Mouse (Mus musculus): ENCODE measurements at regions not wholly inside any gene's neighbourhood (a gene's known extent, or its start where the extent isn't known, plus 50 kb on each side); places are given as distances from the start of the nearest gene placed in this dataset.

- Histone ChIP-seq H3K9me3 (replicated peaks) (no peaks in the 10 kb centered on the region), H3K27me3 (ENCODE audit: insufficient read depth, low read length) (peaks cover 10% of the 10 kb centered on the region; the same call in 1 of the 2 replicates), H3K4me3 (ENCODE audit: low read depth, low read length) (no peak overlapping the region), H3K36me3 (replicated peaks) (no peaks in the 10 kb centered on the region), H3K4me1 (ENCODE audit: insufficient read depth, low read depth, low read length) (no peaks in the 10 kb centered on the region)
- no peak for TF ChIP-seq CTCF (IDR thresholded peaks at IDR 0.05; ENCODE audit: low read depth, low read length)
- ATAC-seq (ENCODE audit: extremely low read depth, insufficient number of reproducible peaks, low FRiP score, poor library complexity, severe bottlenecking) (no peak), DNase-seq (ENCODE audit: low spot score) (no peak)
Observed at GRCm38 (mm10) chr6:89246261-89246660, 116.2 kb downstream of the Plxna1 start.

- DNase-seq (ENCODE audit: low spot score) = no peak
- H3K36me3 ChIP-seq (replicated peaks) = no peaks in the 10 kb centered on the region
- no peak overlapping the region for H3K4me3 ChIP-seq (ENCODE audit: low read depth, low read length)
- H3K27me3 ChIP-seq (ENCODE audit: insufficient read depth, low read length) = peaks cover 10% of the 10 kb centered on the region; the same call in 1 of the 2 replicates
- ATAC-seq (ENCODE audit: extremely low read depth, insufficient number of reproducible peaks, low FRiP score, poor library complexity, severe bottlenecking) = no peak
- H3K4me1 ChIP-seq (ENCODE audit: insufficient read depth, low read depth, low read length) = no peaks in the 10 kb centered on the region
- H3K9me3 ChIP-seq (replicated peaks) = no peaks in the 10 kb centered on the region
- TF ChIP-seq TAL1 (conservative IDR thresholded peaks at IDR 0.05; ENCODE audit: low read depth, low read length) (no peak), GATA1 (IDR thresholded peaks at IDR 0.05; ENCODE audit: borderline replicate concordance, low read length) (no peak), GATA2 (IDR thresholded peaks at IDR 0.05; ENCODE audit: borderline replicate concordance, low read depth, low read length) (no peak), POLR2AphosphoS5 (IDR thresholded peaks at IDR 0.05; ENCODE audit: insufficient replicate concordance, low read depth, low read length) (no peak), CTCF (IDR thresholded peaks at IDR 0.05; ENCODE audit: low read depth, low read length) (no peak)
Observed at GRCm38 (mm10) chr6:89248574-89248973, 113.8 kb downstream of the Plxna1 start.

GRCm38 (mm10) chr6:89249303-89249702 lies 113.1 kb downstream of the Plxna1 start:
- Histone ChIP-seq H3K4me1 (ENCODE audit: insufficient read depth, low read depth, low read length) (no peaks in the 10 kb centered on the region), H3K27me3 (ENCODE audit: insufficient read depth, low read length) (peaks cover 10% of the 10 kb centered on the region; the same call in 1 of the 2 replicates), H3K9me3 (replicated peaks) (no peaks in the 10 kb centered on the region), H3K4me3 (ENCODE audit: low read depth, low read length) (no peak overlapping the region), H3K36me3 (replicated peaks) (no peaks in the 10 kb centered on the region)
- no peak for TF ChIP-seq GATA2 (IDR thresholded peaks at IDR 0.05; ENCODE audit: borderline replicate concordance, low read depth, low read length)
- DNase-seq (ENCODE audit: low spot score) (no peak), ATAC-seq (ENCODE audit: extremely low read depth, insufficient number of reproducible peaks, low FRiP score, poor library complexity, severe bottlenecking) (no peak)

GRCm38 (mm10) chr6:89251641-89252040 lies 110.8 kb downstream of the Plxna1 start:
- H3K9me3 ChIP-seq (replicated peaks) = no peaks in the 10 kb centered on the region
- DNase-seq (ENCODE audit: low spot score) (no peak), ATAC-seq (ENCODE audit: extremely low read depth, insufficient number of reproducible peaks, low FRiP score, poor library complexity, severe bottlenecking) (no peak)
- no peaks in the 10 kb centered on the region for H3K36me3 ChIP-seq (replicated peaks)
- H3K27me3 ChIP-seq (ENCODE audit: insufficient read depth, low read length) = peaks cover 17% of the 10 kb centered on the region
- TF ChIP-seq TAL1 (conservative IDR thresholded peaks at IDR 0.05; ENCODE audit: low read depth, low read length) (no peak), CTCF (IDR thresholded peaks at IDR 0.05; ENCODE audit: low read depth, low read length) (no peak), GATA2 (IDR thresholded peaks at IDR 0.05; ENCODE audit: borderline replicate concordance, low read depth, low read length) (no peak), GATA1 (IDR thresholded peaks at IDR 0.05; ENCODE audit: borderline replicate concordance, low read length) (no peak), POLR2AphosphoS5 (IDR thresholded peaks at IDR 0.05; ENCODE audit: insufficient replicate concordance, low read depth, low read length) (no peak)
- H3K4me3 ChIP-seq (ENCODE audit: low read depth, low read length) = no peak overlapping the region
- H3K4me1 ChIP-seq (ENCODE audit: insufficient read depth, low read depth, low read length) = peaks cover 9% of the 10 kb centered on the region

GRCm38 (mm10) chr6:89256022-89256421 lies 106.4 kb downstream of the Plxna1 start:
- Histone ChIP-seq H3K4me1 (ENCODE audit: insufficient read depth, low read depth, low read length) (peaks cover 30% of the 10 kb centered on the region), H3K27me3 (ENCODE audit: insufficient read depth, low read length) (peaks cover 23% of the 10 kb centered on the region)
- DNase-seq (ENCODE audit: low spot score) = no peak

GRCm38 (mm10) chr6:89256630-89257292 lies 105.7 kb downstream of the Plxna1 start:
- Histone ChIP-seq H3K9me3 (replicated peaks) (no peaks in the 10 kb centered on the region), H3K4me1 (ENCODE audit: insufficient read depth, low read depth, low read length) (peaks cover 30% of the 10 kb centered on the region), H3K36me3 (replicated peaks) (no peaks in the 10 kb centered on the region), H3K4me3 (ENCODE audit: low read depth, low read length) (no peak overlapping the region; the same call in 1 of the 2 replicates), H3K27me3 (ENCODE audit: insufficient read depth, low read length) (peaks cover 24% of the 10 kb centered on the region)
- DNase-seq (ENCODE audit: low spot score) (peak; percentile 47), ATAC-seq (ENCODE audit: extremely low read depth, insufficient number of reproducible peaks, low FRiP score, poor library complexity, severe bottlenecking) (peak; percentile 43)
- TF ChIP-seq GATA2 (IDR thresholded peaks at IDR 0.05; ENCODE audit: borderline replicate concordance, low read depth, low read length) = no peak
- TF ChIP-seq TAL1 (conservative IDR thresholded peaks at IDR 0.05; ENCODE audit: low read depth, low read length) = no peak
- TF ChIP-seq POLR2AphosphoS5 (IDR thresholded peaks at IDR 0.05; ENCODE audit: insufficient replicate concordance, low read depth, low read length) = no peak
- TF ChIP-seq GATA1 (IDR thresholded peaks at IDR 0.05; ENCODE audit: borderline replicate concordance, low read length) = no peak
- TF ChIP-seq CTCF (IDR thresholded peaks at IDR 0.05; ENCODE audit: low read depth, low read length) = no peak

More at GRCm38 (mm10) chr6:89256022-89256421, 106.4 kb downstream of the Plxna1 start:
- TF ChIP-seq POLR2AphosphoS5 (IDR thresholded peaks at IDR 0.05; ENCODE audit: insufficient replicate concordance, low read depth, low read length) = no peak
- no peak for TF ChIP-seq GATA2 (IDR thresholded peaks at IDR 0.05; ENCODE audit: borderline replicate concordance, low read depth, low read length)
- TF ChIP-seq GATA1 (IDR thresholded peaks at IDR 0.05; ENCODE audit: borderline replicate concordance, low read length) = no peak
- TF ChIP-seq TAL1 (conservative IDR thresholded peaks at IDR 0.05; ENCODE audit: low read depth, low read length) = no peak
- no peak for TF ChIP-seq CTCF (IDR thresholded peaks at IDR 0.05; ENCODE audit: low read depth, low read length)
- Histone ChIP-seq H3K4me3 (ENCODE audit: low read depth, low read length) (no peak overlapping the region), H3K36me3 (replicated peaks) (no peaks in the 10 kb centered on the region), H3K9me3 (replicated peaks) (no peaks in the 10 kb centered on the region)
- ATAC-seq (ENCODE audit: extremely low read depth, insufficient number of reproducible peaks, low FRiP score, poor library complexity, severe bottlenecking) = no peak
